16 mouse cellular contexts compared by ENCODE assay signal in the genomic region with DNA sequence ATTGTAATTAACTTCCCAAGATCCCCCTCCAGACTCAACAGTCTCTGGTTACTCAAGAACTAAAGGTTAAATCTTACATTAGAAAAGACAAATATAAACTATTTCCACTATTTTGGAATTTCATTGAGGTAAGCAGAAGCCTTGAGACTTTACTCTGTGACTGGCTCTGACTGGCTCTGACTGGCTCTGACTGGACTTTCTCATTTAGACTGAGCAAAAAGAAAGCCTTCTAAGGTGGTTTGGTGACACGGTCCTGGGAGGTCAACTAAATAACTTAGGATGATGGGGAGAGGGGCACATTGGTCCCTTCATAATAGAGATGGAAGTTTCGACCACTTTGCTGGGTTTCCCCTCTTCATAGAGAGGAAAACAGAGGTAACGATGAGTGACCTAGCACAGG.
"Had no signal": no experiment of that assay in that cellular context is flagged by ENCODE, and none has a peak within 500 bp of the region (broad histone marks: within the 10 kb centered on the region; RNA-seq: fewer than 3 reads in every experiment).

No protein-coding gene starts in this region.

- H3K4me2 ChIP-seq: neural tube, embryonic 13.5 days; neural tube, embryonic 15.5 days; stomach, embryonic 15.5 days had no signal

- DNase-seq: retina, postnatal 1 day; right cerebral cortex, adult 18-20 months; right cerebral cortex, postnatal 14 days; right cerebral cortex, postnatal 25 days; right cerebral cortex, postnatal 4 days; spleen, adult 18-20 months; thymus, adult 18-20 months; thymus, adult 2 months; thymus, postnatal 14 days; thymus, postnatal 25 days; thymus, postnatal 36 days; thymus, postnatal 4 days had no signal

- H3K4me1 ChIP-seq: stomach, embryonic 15.5 days had no signal

- H3K27ac ChIP-seq: neural tube, embryonic 13.5 days; neural tube, embryonic 15.5 days; stomach, embryonic 15.5 days; stomach, postnatal 0 days had no signal

- H3K4me3 ChIP-seq: neural tube, embryonic 13.5 days; neural tube, embryonic 15.5 days; stomach, embryonic 15.5 days had no signal

- H3K9me3 ChIP-seq: neural tube, embryonic 13.5 days; neural tube, embryonic 15.5 days; stomach, embryonic 15.5 days had no signal

- H3K36me3 ChIP-seq: neural tube, embryonic 13.5 days; neural tube, embryonic 15.5 days; stomach, embryonic 15.5 days had no signal

- H3K9ac ChIP-seq: neural tube, embryonic 13.5 days; neural tube, embryonic 15.5 days; stomach, embryonic 15.5 days had no signal
